Mouse (Mus musculus) kidney, adult 18-20 months (tissue): ENCODE measurements around the gene Dnhd1.
A peak's percentile ranks its signal among the peaks of the same experiment; 100 is the strongest.
"Not testable (repeated sequence)": the region's sequence is repeated elsewhere in the genome, so short reads cannot be mapped to it uniquely, and the experiment has no call there.

ENCODE experiments used
- DNase-seq: peaks from one replicate; pipeline ENCODE4 v3.0.0; 2021

Gene Dnhd1

GRCm38 (mm10) chr7:105741978-105742377 lies 91.4 kb downstream of the Dnhd1 start:
- DNase-seq = no peak

GRCm38 (mm10) chr7:105742539-105743215 lies 92.0 kb downstream of the Dnhd1 start:
- not testable (repeated sequence) for DNase-seq

GRCm38 (mm10) chr7:105743246-105743925 lies 92.8 kb downstream of the Dnhd1 start:
- DNase-seq = not testable (repeated sequence)

- DNase-seq = peak; percentile 90
These were observed 93.4 kb downstream of the Dnhd1 start, which contains the start of gene Taf10 for GRCm38 (mm10) chr7:105743926-105744590. Gene Taf10 (minus strand): TSS chr7:105744361.

GRCm38 (mm10) chr7:105747776-105748175 lies 97.1 kb downstream of the Dnhd1 start:
- no peak for DNase-seq

- DNase-seq = peak; percentile 93
These were observed 101.1 kb downstream of the Dnhd1 start, which contains the start of gene Tpp1 for GRCm38 (mm10) chr7:105751491-105752433. Gene Tpp1 (minus strand): TSS chr7:105752235.

GRCm38 (mm10) chr7:105752716-105753115 lies 102.1 kb downstream of the Dnhd1 start:
- no peak for DNase-seq

GRCm38 (mm10) chr7:105753281-105753680 lies 102.7 kb downstream of the Dnhd1 start:
- no peak for DNase-seq

GRCm38 (mm10) chr7:105761813-105762484 lies 111.3 kb downstream of the Dnhd1 start:
- no peak for DNase-seq

- DNase-seq = no peak
These were observed 112.1 kb downstream of the Dnhd1 start for GRCm38 (mm10) chr7:105762517-105763270.

- no peak for DNase-seq
These were observed 113.7 kb downstream of the Dnhd1 start for GRCm38 (mm10) chr7:105764331-105764730.

- peak; percentile 34 for DNase-seq
These were observed 117.1 kb downstream of the Dnhd1 start for GRCm38 (mm10) chr7:105767729-105768165.

- DNase-seq = no peak
These were observed 119.3 kb downstream of the Dnhd1 start for GRCm38 (mm10) chr7:105769959-105770358.
